Mouse (Mus musculus): Measurements from ENCODE around the gene Rictor. TPM values are rescaled to one million over a fixed set of nuclear protein-coding genes. Genes with fewer than 3 reads are reported as not detected.
"Not testable (repeated sequence)": the region's sequence is repeated elsewhere in the genome, so short reads cannot be mapped to it uniquely, and the experiment has no call there.

Rictor gene
- polyA plus RNA-seq, 1 experiment from 2014 or later: 21.5 TPM

DNA sequence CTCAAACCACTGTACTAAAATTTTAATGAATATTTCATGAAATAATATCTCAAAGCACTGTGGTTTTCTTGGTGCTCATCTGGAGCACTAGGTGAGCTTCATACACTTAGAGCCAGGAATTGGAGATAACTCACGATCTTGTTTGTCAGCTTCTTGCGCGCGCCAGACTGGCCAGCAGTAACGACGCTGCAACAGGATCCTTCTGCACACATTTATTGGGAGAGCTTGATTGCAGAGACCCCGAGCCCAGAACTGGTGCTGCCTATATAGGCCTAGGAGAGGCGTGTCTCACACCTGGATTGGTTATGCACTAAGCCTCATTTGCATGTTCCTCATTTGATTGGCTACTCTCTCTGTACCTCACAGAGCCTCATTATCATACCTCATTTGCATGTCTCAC, 93.0 kb downstream of the Rictor start:
- not testable (repeated sequence) for H3K27me3 ChIP-seq (ENCODE audit: control insufficient read depth, insufficient read depth, low read depth, low read length); H3K4me2 ChIP-seq (ENCODE audit: low read depth, low read length); H3K4me1 ChIP-seq (ENCODE audit: control insufficient read depth, low read depth, low read length); ATAC-seq (ENCODE audit: low read depth); H3K9ac ChIP-seq (ENCODE audit: low read depth, low read length); H3K9me3 ChIP-seq (replicated peaks; ENCODE audit: control insufficient read depth, low read length); H3K27ac ChIP-seq (ENCODE audit: low read length); H3K4me3 ChIP-seq (ENCODE audit: low read depth, low read length)
- peaks cover 18% of the 10 kb centered on the region for H3K36me3 ChIP-seq (ENCODE audit: control insufficient read depth, insufficient read depth)
- WGBS (ENCODE audit: insufficient replicate concordance): 93% methylated on average over 8 of the region's 8 CpGs

DNA sequence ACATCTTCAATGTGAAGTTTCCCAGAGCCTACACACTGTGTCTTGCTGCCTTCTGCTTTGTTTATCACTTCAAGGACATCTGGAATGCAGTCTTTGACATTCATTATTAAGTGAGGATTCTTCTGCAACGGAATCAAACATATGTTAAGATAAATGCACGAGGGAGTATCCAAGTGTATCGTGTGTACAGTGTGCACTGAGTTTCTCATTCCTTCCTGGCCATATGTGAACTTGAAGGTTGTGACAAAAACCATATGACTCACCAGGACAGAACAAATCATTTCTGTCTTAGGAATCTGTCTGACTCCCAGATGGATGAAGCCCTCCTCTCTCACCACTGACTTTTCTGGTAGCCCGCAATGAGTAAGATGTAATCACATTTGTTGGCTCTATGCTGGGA, 107.6 kb downstream of the Rictor start:
- 69% methylated on average over 4 of the region's 4 CpGs for WGBS (ENCODE audit: insufficient replicate concordance)
- Histone ChIP-seq H3K36me3 (ENCODE audit: control insufficient read depth, insufficient read depth) (no peaks in the 10 kb centered on the region), H3K27me3 (ENCODE audit: control insufficient read depth, insufficient read depth, low read depth, low read length) (no peaks in the 10 kb centered on the region), H3K4me1 (ENCODE audit: control insufficient read depth, low read depth, low read length) (no peaks in the 10 kb centered on the region), H3K9ac (ENCODE audit: low read depth, low read length) (no peak overlapping the region), H3K9me3 (replicated peaks; ENCODE audit: control insufficient read depth, low read length) (no peaks in the 10 kb centered on the region), H3K4me2 (ENCODE audit: low read depth, low read length) (no peak overlapping the region), H3K4me3 (ENCODE audit: low read depth, low read length) (no peak overlapping the region), H3K27ac (ENCODE audit: low read length) (no peak overlapping the region)
- no peak for ATAC-seq (ENCODE audit: low read depth)

DNA sequence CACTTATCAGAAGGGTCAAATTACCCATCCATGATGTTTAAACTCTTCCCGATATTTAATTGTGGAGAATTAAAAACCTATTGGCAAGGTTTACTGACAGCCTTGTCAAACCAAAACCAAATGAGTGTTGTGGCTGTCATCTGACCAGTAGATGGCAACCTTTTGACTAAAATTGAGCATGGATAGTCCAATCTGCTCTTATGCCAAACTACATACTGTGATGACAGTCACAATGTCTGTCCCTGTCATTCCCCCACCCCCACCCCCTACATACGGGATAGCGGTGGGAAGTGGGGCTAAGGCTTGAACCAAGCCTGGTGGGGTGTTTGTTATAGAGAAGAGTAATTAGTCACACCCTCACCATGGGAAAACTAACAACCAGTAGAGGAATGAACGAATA, 132.0 kb downstream of the Rictor start:
- Histone ChIP-seq H3K27me3 (ENCODE audit: control insufficient read depth, insufficient read depth, low read depth, low read length) (no peaks in the 10 kb centered on the region), H3K9me3 (replicated peaks; ENCODE audit: control insufficient read depth, low read length) (no peaks in the 10 kb centered on the region), H3K4me1 (ENCODE audit: control insufficient read depth, low read depth, low read length) (no peaks in the 10 kb centered on the region), H3K4me3 (ENCODE audit: low read depth, low read length) (no peak overlapping the region), H3K9ac (ENCODE audit: low read depth, low read length) (no peak overlapping the region), H3K4me2 (ENCODE audit: low read depth, low read length) (no peak overlapping the region), H3K36me3 (ENCODE audit: control insufficient read depth, insufficient read depth) (no peaks in the 10 kb centered on the region), H3K27ac (ENCODE audit: low read length) (no peak overlapping the region)
- ATAC-seq (ENCODE audit: low read depth): no peak
- WGBS (ENCODE audit: insufficient replicate concordance): 42% methylated on average over 4 of the region's 4 CpGs

DNA sequence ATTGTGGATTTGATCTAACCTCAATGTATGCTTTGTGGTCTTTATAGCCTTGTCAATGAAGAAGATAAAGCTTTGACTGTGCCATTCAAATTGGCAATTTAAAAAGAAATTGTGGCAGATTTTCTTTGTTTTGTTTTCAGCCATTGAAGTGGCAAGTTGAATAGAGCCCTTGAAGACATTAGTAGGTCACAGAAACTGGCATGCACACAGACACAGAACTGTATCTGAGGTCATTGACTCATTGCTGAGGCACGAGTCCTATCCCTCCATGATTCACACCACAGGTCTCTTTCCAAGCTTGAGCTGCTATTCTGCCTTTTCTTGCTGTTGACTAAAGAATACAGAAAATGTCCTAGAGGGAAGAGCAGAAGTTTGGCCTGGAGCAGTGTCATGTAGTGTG, 141.7 kb downstream of the Rictor start:
- Histone ChIP-seq H3K9me3 (replicated peaks; ENCODE audit: control insufficient read depth, low read length) (no peaks in the 10 kb centered on the region), H3K9ac (ENCODE audit: low read depth, low read length) (no peak overlapping the region), H3K4me1 (ENCODE audit: control insufficient read depth, low read depth, low read length) (no peaks in the 10 kb centered on the region), H3K36me3 (ENCODE audit: control insufficient read depth, insufficient read depth) (no peaks in the 10 kb centered on the region), H3K4me3 (ENCODE audit: low read depth, low read length) (no peak overlapping the region), H3K4me2 (ENCODE audit: low read depth, low read length) (no peak overlapping the region), H3K27ac (ENCODE audit: low read length) (no peak overlapping the region), H3K27me3 (ENCODE audit: control insufficient read depth, insufficient read depth, low read depth, low read length) (no peaks in the 10 kb centered on the region)
- ATAC-seq (ENCODE audit: low read depth): no peak
- 58% methylated on average over 1 of the region's 1 CpGs for WGBS (ENCODE audit: insufficient replicate concordance)

Other genes with a start within 250 kb of the Rictor start
- 20.9 and 21.9 TPM in 2 replicates for gene Fyb, start 185.5 kb upstream of the Rictor start, polyA plus RNA-seq (2015; fragmentation: Nextera tagmentation; extraction: Ambion mirVana)
- gene Osmr, start 166.6 kb downstream of the Rictor start, polyA plus RNA-seq (2015; fragmentation: Nextera tagmentation; extraction: Ambion mirVana): 0.35 and 0.78 TPM in 2 replicates

All from liver, embryonic 16.5 days (tissue).